Mouse (Mus musculus): ENCODE results near the gene Lhpp.

DNA sequence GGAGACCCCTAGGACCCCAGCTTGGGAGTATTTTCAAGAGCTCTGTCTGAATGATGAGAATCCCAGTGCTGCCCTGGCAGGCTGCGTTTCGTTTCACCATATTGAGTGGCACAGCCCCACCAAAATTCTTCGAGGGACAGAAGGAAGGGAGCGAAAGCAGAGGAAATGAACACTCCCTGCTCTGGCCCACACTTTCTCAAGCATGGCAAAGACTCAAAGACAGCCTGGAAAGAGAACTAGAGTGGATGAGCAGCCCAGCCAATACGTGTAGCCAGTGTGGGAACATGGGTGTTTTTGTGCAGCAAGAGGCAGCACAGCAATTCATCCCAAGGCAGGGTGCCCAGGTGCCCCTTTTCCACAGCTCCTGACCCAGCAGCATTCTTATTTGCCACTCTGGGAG lies 132.5 kb downstream of the Lhpp start:
- TF ChIP-seq CTCF (IDR thresholded peaks at IDR 0.05; ENCODE audit: low read depth), result no peak
- no peak for TF ChIP-seq EP300 (IDR thresholded peaks at IDR 0.05; ENCODE audit: low read depth)

Measured in liver, postnatal 0 days (tissue).